Mouse (Mus musculus) cerebellum, adult 2 months (tissue): ENCODE results near the gene Mcm2. TPM values are rescaled to one million over a fixed set of nuclear protein-coding genes. Genes with fewer than 3 reads are reported as not detected.
A peak's percentile ranks its signal among the peaks of the same experiment; 100 is the strongest.

ENCODE experiments used
- DNase-seq, 2 experiments: peaks; one replicate each; pipeline ENCODE4 v3.0.0; 2021
- H3K27ac ChIP-seq: fragments of 200-500 bp; 2 replicates; pipeline ENCODE4 v1.5.1; 2012; ENCODE audit warnings: low read length, control low read depth, inconsistent platforms; ENCODE audit not compliant: insufficient read depth
- H3K27me3 ChIP-seq: fragments of 200-500 bp; 2 replicates; pipeline ENCODE4 v1.6.1; 2012; ENCODE audit warnings: inconsistent platforms, mild to moderate bottlenecking, low read length, moderate library complexity; ENCODE audit not compliant: control insufficient read depth, insufficient read depth
- H3K4me1 ChIP-seq: fragments of 200-500 bp; 2 replicates; pipeline ENCODE4 v1.6.1; 2011; ENCODE audit warnings: low read length; ENCODE audit not compliant: control insufficient read depth, insufficient read depth
- H3K4me3 ChIP-seq: fragments of 200-500 bp; replicated peaks from 2 replicates; pipeline ENCODE3; 2011; ENCODE audit warnings: mild to moderate bottlenecking, low read depth, low read length, control low read depth; ENCODE audit not compliant: insufficient read depth
- CTCF ChIP-seq: fragments of 200-500 bp; IDR thresholded peaks from 2 replicates; pipeline ENCODE4 v1.5.1; 2011; ENCODE audit warnings: low read depth, mild to moderate bottlenecking, control low read depth, low read length, moderate library complexity, borderline replicate concordance; ENCODE audit not compliant: insufficient read depth
- POLR2A ChIP-seq: fragments of 200-500 bp; IDR thresholded peaks from 2 replicates; pipeline ENCODE4 v1.6.1; 2011; ENCODE audit warnings: low read length, control low read depth, borderline replicate concordance; ENCODE audit not compliant: insufficient read depth
- WGBS: fragments of 180-500 bp; shearing (Covaris S2); methylation state at CpG from one replicate; pipeline ENCODE4 v1.1.7; 2018; 5-methylcytosine and 5-hydroxymethylcytosine counted together
- polyA plus RNA-seq: library from polyadenylated mRNA; depleted of rRNA; stranded (reverse); fragments of >200 nt; gene quantifications from 2 replicates; pipeline ENCODE4 v1.2.3, GENCODE M21; 2012

Mcm2 gene
- polyA plus RNA-seq, 1 experiment: 7.5 TPM

DNA sequence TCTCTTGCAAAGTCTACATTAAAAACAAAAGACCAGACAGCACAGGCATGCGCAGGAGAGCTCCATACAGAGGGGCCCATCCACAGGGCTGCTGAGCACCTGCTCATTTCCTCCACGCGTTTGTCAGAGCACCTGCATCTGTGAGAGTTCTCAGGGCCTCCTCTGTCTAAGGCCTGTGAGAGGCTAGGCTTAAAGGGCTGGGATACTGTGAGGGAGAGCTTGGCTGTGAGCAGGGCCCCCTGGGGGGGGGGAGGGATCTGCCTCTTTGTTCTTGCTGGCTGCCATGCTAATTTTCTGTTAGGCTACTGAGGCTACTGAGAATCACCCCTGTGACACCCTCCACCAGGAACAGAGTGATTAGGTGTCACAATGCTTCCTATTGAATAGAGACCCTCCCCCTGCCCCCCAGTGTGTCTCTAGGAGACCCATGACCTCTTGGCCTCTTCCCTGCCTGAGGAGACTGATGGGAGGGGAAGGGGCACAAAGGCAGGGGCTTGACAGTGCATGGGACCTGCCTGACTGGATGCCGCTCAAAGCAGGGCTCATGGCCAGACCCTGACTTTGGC, 27.1 kb upstream of the Mcm2 start:
- Histone ChIP-seq H3K4me3 (no peak overlapping the region), H3K27ac (no peak overlapping the region), H3K27me3 (no peaks in the 10 kb centered on the region), H3K4me1 (peaks cover 41% of the 10 kb centered on the region)
- peak in 1 of 2 experiments; percentile 21 for DNase-seq
- WGBS: 52% methylated on average over 4 of the region's 4 CpGs
- TF ChIP-seq POLR2A: no peak
- no peak for TF ChIP-seq CTCF

DNA sequence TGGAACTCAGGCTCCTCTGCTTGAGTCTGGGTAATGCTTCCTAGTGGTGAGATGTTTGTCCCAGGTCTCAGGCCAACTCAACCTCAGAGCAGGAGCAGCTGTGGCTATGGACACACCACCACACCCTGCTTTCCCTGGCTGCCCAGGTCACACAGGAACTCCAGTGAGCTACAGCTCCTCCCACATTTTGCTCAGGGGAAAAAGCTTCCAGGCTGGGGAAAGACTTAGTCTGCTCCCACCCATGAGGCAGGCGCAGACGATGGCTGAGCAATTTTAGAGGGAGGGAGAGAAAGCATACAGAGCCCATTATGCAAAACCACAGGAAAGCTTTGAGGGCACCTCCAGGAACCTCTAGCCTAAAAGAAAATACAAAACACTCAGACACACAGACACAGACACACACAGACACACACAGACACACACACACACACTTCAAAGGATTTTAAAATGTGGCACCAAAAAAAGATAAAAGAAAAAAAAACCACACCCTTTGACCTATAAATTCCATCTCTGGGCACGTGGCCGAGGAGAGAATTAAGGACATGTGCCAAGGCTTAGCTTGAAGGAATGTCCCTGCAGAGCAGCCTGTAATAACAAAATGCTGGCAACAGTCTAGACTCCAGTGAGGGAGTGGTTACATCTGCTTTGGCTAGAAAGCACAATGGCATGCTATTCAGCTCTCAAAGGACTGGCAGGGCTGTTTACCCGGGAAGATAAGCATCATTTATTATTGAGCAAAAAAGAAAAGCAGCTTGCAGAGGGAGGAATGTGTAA, 26.1 kb upstream of the Mcm2 start:
- WGBS: 6% methylated on average over 5 of the region's 5 CpGs
- peaks cover 38% of the 10 kb centered on the region for H3K4me1 ChIP-seq
- H3K27me3 ChIP-seq: no peaks in the 10 kb centered on the region
- TF ChIP-seq POLR2A: no peak
- TF ChIP-seq CTCF: no peak
- no peak overlapping the region for H3K27ac ChIP-seq
- no peak overlapping the region for H3K4me3 ChIP-seq
- peak; percentile 56 to 74 for DNase-seq

DNA sequence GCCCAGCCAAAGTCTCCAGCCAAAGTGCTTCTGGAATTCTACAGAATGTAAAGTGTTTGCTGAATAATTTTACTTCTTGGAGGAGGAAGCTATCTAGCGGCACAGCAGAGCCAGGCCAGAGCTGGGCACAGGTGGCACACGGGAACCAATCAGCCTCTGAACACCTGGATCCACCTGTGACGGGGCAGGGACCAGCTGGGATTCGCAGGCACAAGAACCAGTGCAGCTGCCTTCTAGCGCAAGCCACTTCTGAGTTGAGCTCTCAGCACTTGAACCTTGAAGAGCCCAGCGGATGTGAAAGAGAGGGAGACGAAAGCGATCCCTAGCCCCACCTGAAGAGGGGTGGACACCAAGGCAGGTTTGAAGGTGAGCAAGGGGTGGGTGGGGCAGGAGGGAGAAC, 20.2 kb upstream of the Mcm2 start:
- H3K4me3 ChIP-seq: no peak overlapping the region

DNA sequence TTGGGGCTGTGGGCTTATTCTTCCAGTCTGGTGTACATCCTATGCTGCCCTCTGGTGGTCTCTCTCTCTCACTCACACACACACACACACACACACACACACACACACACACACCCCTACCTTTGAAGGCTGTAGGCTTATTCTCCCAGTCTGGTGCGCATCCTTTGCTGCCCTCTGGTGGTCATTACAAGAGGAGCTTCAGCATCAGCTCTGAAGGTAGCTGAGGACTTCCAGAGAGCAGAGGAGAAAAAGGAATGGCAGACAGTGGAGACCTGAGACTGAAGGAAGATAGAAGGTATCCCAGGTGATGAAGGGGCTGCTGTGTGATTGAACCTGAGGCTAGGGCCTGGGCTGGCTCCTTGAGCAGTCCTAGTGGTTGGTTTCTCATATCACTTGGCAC, 17.6 kb upstream of the Mcm2 start:
- H3K4me3 ChIP-seq: no peak overlapping the region
- WGBS: 81% methylated on average over 1 of the region's 1 CpGs
- no peak for TF ChIP-seq POLR2A
- peak; percentile 63; the same call in 1 of the 2 replicates for TF ChIP-seq CTCF
- no peaks in the 10 kb centered on the region for H3K27me3 ChIP-seq
- DNase-seq: peak in 1 of 2 experiments; percentile 65
- peaks cover 27% of the 10 kb centered on the region for H3K4me1 ChIP-seq
- no peak overlapping the region for H3K27ac ChIP-seq

More for the DNA sequence above, 20.2 kb upstream of the Mcm2 start:
- H3K27me3 ChIP-seq: no peaks in the 10 kb centered on the region
- H3K4me1 ChIP-seq: peaks cover 15% of the 10 kb centered on the region
- no peak for TF ChIP-seq CTCF
- no peak for TF ChIP-seq POLR2A
- WGBS: 97% methylated on average over 8 of the region's 8 CpGs
- no peak for DNase-seq
- no peak overlapping the region for H3K27ac ChIP-seq

DNA sequence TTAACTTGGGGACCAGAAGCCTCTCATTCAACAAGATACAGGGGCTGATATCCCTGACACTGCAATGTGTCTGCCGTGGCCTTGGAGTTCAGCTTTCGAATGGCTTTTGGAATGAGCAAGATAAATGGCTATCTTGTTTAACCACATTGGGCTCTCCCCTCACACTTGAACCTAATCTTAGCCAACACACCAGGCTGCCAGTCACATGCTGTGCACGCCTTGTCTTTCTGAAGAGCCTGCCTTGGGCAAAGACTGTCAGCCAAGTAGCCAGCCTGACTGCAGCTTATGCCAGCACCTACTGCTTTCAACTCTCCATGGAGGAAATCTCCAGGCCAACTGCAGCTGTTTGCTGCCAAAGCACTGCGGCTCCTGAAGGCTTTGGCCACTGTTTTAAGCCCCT, 16.9 kb upstream of the Mcm2 start:
- WGBS: 16% methylated on average over 4 of the region's 4 CpGs
- Histone ChIP-seq H3K27me3 (no peaks in the 10 kb centered on the region), H3K4me3 (no peak overlapping the region), H3K4me1 (peaks cover 27% of the 10 kb centered on the region), H3K27ac (no peak overlapping the region)
- TF ChIP-seq POLR2A (no peak), CTCF (no peak)
- DNase-seq: peak in 1 of 2 experiments; percentile 70

DNA sequence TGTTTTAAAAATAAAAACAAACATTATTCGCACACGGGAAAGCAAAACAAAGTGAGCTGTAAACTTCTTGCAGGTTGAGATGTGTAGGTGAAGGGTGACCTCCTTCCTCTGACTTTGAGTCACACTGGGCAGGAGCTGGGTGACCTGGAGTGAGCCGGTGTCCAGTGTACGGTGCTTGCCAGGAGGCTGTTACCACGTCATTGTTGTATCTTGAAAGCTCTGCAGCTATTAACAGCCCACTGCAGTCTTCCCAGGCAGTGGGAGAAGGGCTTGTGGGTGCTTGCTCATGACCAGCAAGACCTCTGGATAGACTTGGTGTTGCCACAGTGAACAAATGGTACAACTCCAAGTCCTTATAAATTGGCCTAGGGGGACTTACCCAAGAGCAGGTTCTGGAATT, 16.2 kb upstream of the Mcm2 start:
- Histone ChIP-seq H3K4me1 (peaks cover 27% of the 10 kb centered on the region), H3K27me3 (no peaks in the 10 kb centered on the region), H3K4me3 (no peak overlapping the region), H3K27ac (no peak overlapping the region)
- DNase-seq: no peak
- WGBS: 58% methylated on average over 5 of the region's 5 CpGs
- TF ChIP-seq CTCF: no peak
- no peak for TF ChIP-seq POLR2A

DNA sequence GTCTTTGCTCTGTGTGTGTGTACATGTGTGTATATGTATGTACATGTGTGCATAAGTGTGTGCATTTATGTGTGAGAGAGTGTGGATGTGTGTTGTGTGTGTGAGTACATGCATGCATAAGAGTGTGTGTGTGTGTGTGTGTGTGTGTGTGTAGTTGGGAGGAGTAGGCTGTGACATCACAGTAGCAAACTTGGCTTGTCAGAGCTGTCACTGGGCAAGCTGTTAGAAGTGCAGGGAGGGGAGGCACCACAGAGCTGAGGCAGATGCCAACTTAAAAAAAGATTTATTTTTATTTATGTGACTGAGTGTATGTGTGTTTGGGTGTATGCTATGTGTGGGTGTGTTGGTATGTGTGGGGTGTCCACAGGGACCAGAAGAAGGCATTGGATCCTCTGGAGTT, 14.9 kb upstream of the Mcm2 start:
- TF ChIP-seq CTCF (no peak), POLR2A (no peak)
- Histone ChIP-seq H3K4me3 (no peak overlapping the region), H3K27ac (no peak overlapping the region), H3K4me1 (peaks cover 27% of the 10 kb centered on the region), H3K27me3 (no peaks in the 10 kb centered on the region)
- no peak for DNase-seq

DNA sequence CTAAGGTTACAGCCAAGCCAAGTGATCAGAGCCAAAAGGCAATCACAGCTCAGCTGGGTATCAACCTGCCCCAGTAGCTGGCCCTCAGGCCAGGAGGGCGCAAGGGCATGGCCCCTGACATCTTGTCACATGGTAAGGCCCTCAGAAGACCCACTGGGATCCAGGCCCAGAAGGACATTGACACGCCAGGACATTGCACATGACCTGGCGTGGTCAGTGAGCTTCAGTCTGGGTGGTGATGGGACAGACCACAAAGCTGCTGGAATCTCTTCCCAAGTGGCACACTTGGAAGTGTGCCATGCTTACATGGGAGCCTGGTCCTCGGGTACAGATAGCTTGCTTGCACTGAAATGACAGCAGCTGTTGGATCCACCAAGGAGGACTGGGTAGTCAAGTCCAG, 14.4 kb upstream of the Mcm2 start:
- Histone ChIP-seq H3K4me3 (no peak overlapping the region), H3K4me1 (peaks cover 27% of the 10 kb centered on the region), H3K27me3 (no peaks in the 10 kb centered on the region), H3K27ac (no peak overlapping the region)
- WGBS: 35% methylated on average over 4 of the region's 4 CpGs
- no peak for TF ChIP-seq POLR2A
- TF ChIP-seq CTCF: no peak
- no peak for DNase-seq
